Mouse (Mus musculus) liver, adult 2 months (tissue): ENCODE data around the gene Igf1r. TPM values are rescaled to one million over a fixed set of nuclear protein-coding genes. Genes with fewer than 3 reads are reported as not detected.

Source experiments
- DNase-seq: peaks from one replicate; pipeline ENCODE4 v3.0.0-alpha.2; 2011; ENCODE audit warnings: low read depth, low spot score; ENCODE audit errors: extremely low read depth
- H3K27ac ChIP-seq: fragments of 200-500 bp; replicated peaks from 2 replicates; pipeline ENCODE4 v1.5.1; 2012; ENCODE audit warnings: low read depth, mild to moderate bottlenecking, control low read depth, inconsistent platforms, low read length; ENCODE audit not compliant: insufficient read depth
- H3K27me3 ChIP-seq: fragments of 200-500 bp; 2 replicates; pipeline ENCODE4 v1.6.1; 2012; ENCODE audit warnings: mild to moderate bottlenecking, moderate library complexity, low read length, inconsistent platforms; ENCODE audit not compliant: control insufficient read depth, insufficient read depth
- H3K36me3 ChIP-seq: fragments of 200-500 bp; 2 replicates; pipeline ENCODE4 v1.6.1; 2012; ENCODE audit warnings: low read length, inconsistent platforms; ENCODE audit not compliant: control insufficient read depth, insufficient read depth
- H3K4me1 ChIP-seq: fragments of 200-500 bp; 2 replicates; pipeline ENCODE4 v1.6.1; 2011; ENCODE audit warnings: low read length; ENCODE audit not compliant: control insufficient read depth, insufficient read depth
- H3K4me3 ChIP-seq: fragments of 200-500 bp; 2 replicates; pipeline ENCODE4 v1.5.1; 2011; ENCODE audit warnings: low read depth, mild to moderate bottlenecking, control low read depth, low read length, moderate library complexity; ENCODE audit not compliant: insufficient read depth
- H3K79me2 ChIP-seq: fragments of 200-500 bp; 2 replicates; pipeline ENCODE4 v1.6.1; 2012; ENCODE audit warnings: inconsistent platforms, mild to moderate bottlenecking, low read length, moderate library complexity; ENCODE audit not compliant: control insufficient read depth, insufficient read depth
- H3K9ac ChIP-seq: fragments of 200-500 bp; 2 replicates; pipeline ENCODE4 v1.6.1; 2012; ENCODE audit warnings: low read depth, mild to moderate bottlenecking, control low read depth, inconsistent platforms, low read length
- CTCF ChIP-seq: fragments of 200-500 bp; IDR thresholded peaks from 2 replicates; pipeline ENCODE4 v1.5.1; 2011; ENCODE audit warnings: low read depth, low read length, control low read depth
- POLR2A ChIP-seq: fragments of 200-500 bp; IDR thresholded peaks from 2 replicates; pipeline ENCODE4 v1.6.1; 2011; ENCODE audit warnings: low read length, control low read depth; ENCODE audit not compliant: insufficient read depth; ENCODE audit errors: extremely low read depth
- WGBS: fragments of 180-500 bp; shearing (Covaris S2); methylation state at CpG from one replicate; pipeline ENCODE4 v1.1.7; 2018; 5-methylcytosine and 5-hydroxymethylcytosine counted together
- polyA plus RNA-seq: library from polyadenylated mRNA; depleted of rRNA; stranded (reverse); fragments of >200 nt; gene quantifications from 2 replicates; pipeline ENCODE4 v1.2.3, GENCODE M21; 2012; rRNA removed
- total RNA-seq: library from RNA; depleted of rRNA; stranded (reverse); fragments of >200 nt; gene quantifications from 2 replicates; pipeline ENCODE4 v1.2.3, GENCODE M21; 2014; rRNA removed

Gene Igf1r
- 1.2 and 1.6 TPM in 2 replicates for total RNA-seq
- 0.36 and 0.50 TPM in 2 replicates for polyA plus RNA-seq

DNA sequence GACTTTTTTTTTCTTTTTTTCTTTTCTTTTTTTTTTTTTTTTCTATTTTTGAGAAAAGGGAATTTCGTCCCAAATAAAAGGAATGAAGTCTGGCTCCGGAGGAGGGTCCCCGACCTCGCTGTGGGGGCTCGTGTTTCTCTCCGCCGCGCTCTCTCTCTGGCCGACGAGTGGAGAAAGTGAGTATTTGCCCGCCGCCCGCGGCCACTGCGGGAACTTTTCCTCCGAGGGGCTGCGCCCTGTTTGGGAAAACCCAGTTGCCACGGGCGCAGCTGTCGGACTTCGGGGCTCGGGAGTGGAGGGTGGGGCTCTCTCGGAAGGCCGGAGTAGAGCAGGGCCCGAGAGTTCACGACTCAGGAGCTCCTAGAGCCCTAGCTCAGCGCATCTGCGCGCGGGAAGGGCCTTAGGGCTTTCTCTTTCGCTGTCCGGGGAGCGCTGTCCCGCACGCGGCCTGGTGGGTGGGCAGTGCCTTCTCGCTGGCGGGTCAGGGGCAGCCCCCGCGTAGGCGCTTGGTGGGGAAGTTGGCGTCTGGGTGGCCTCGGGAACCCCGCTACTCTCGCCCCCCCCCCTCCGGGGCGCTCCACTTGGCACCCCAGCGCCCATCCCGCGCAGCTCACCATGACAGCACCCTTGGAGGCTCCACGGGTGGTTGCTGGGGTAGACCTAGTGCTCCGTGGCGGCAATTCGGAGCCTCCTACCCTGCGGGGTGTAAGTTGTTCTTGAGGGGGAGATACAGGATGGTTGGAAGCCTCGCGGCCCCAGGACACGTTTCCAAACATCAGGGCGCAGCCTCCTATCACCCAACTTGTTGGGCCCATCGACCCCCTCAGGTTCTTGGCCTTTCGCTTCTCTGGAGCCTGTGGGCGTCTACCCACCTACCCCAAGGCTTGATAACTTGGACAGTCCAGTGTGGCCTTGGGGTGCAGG, at the start of gene Igf1r:
TSS of gene Igf1r (plus strand) at position 51 of the 924 bp plus-strand sequence.
- Histone ChIP-seq H3K36me3 (no peaks in the 10 kb centered on the region), H3K27me3 (peaks cover 18% of the 10 kb centered on the region), H3K79me2 (no peaks in the 10 kb centered on the region), H3K9ac (peak within 1 kb of the TSS; percentile 90), H3K4me1 (peaks cover 1% of the 10 kb centered on the region; the same call in 1 of the 2 replicates), H3K4me3 (peak within 1 kb of the TSS; percentile 98), H3K27ac (peak within 1 kb of the TSS; percentile 67)
- TF ChIP-seq CTCF = no peak
- TF ChIP-seq POLR2A = no peak
- WGBS = 2% methylated on average over 61 of the region's 62 CpGs
- DNase-seq = no peak

DNA sequence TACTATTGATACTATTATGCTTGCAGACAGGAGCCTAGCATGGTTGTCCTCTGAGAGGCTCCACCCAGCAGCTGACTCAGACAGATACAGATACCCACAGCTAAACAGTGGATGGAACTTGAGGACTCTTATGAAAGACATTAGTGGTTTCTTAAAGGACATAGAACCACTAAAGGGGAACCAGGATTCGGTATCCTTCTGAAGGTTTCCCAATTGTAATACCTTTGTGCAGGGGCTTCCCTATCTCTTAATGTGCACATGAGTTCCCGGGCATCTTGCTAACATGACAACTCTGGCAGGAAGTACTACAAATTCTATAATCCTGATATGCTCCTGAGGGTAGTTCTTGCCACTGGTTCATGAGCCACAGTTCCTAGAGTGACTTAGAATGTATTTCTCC, 46.3 kb upstream of the Igf1r start:
- WGBS = 75% methylated on average over 2 of the region's 2 CpGs
- Histone ChIP-seq H3K4me3 (no peak overlapping the region), H3K36me3 (no peaks in the 10 kb centered on the region), H3K4me1 (no peaks in the 10 kb centered on the region), H3K9ac (no peak overlapping the region), H3K27ac (no peak overlapping the region), H3K79me2 (no peaks in the 10 kb centered on the region), H3K27me3 (no peaks in the 10 kb centered on the region)
- TF ChIP-seq CTCF (no peak), POLR2A (no peak)
- no peak for DNase-seq

DNA sequence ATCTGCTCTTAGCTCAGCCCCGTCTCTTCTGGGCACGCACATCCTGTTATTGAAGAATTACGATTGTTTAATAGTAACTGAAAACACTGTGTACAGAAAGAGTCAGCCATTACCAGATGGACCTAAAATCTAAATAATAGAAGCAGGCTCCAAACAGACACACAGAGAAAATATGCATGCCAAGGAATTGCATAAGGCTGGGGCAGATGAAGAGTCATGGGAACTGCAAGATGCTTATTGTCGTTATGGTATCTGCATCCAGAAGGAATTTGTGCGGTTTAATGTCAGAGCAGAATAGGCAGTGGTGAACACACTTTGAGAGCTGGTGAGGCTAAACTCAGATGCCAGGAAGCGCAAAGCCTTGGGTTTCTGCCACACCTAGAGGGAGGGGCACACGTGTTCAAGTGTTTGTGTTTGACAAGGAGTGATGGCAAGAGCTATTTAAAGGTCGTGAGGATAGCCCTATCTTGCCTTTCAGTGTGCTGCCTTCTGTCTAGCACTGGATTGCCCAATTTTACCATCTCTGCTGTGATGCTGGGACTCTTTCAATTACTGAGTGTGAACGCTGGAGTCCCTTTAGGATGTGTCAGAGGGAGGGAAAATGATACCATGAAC, 44.7 kb upstream of the Igf1r start:
- Histone ChIP-seq H3K27ac (no peak overlapping the region), H3K36me3 (no peaks in the 10 kb centered on the region), H3K27me3 (no peaks in the 10 kb centered on the region), H3K79me2 (no peaks in the 10 kb centered on the region), H3K4me3 (no peak overlapping the region), H3K9ac (no peak overlapping the region), H3K4me1 (no peaks in the 10 kb centered on the region)
- DNase-seq = no peak
- 74% methylated on average over 9 of the region's 9 CpGs for WGBS
- TF ChIP-seq POLR2A = no peak
- TF ChIP-seq CTCF = no peak

- no peaks in the 10 kb centered on the region; the same call in 1 of the 2 replicates for H3K27me3 ChIP-seq
- H3K27ac ChIP-seq = no peak overlapping the region
- DNase-seq = peak; percentile 15
- WGBS = 55% methylated on average over 10 of the region's 10 CpGs
- TF ChIP-seq POLR2A (no peak), CTCF (no peak)
- no peak overlapping the region for H3K4me3 ChIP-seq
- no peaks in the 10 kb centered on the region for H3K4me1 ChIP-seq
- H3K79me2 ChIP-seq = no peaks in the 10 kb centered on the region
- no peaks in the 10 kb centered on the region for H3K36me3 ChIP-seq
- no peak overlapping the region for H3K9ac ChIP-seq
These were observed 42.1 kb upstream of the Igf1r start for GRCm38 (mm10) chr7:67910528-67910927.

- Histone ChIP-seq H3K79me2 (no peaks in the 10 kb centered on the region), H3K4me3 (no peak overlapping the region), H3K9ac (no peak overlapping the region), H3K27ac (no peak overlapping the region), H3K36me3 (no peaks in the 10 kb centered on the region), H3K27me3 (no peaks in the 10 kb centered on the region; the same call in 1 of the 2 replicates), H3K4me1 (no peaks in the 10 kb centered on the region)
- TF ChIP-seq POLR2A (no peak), CTCF (no peak)
- no peak for DNase-seq
- 22% methylated on average over 3 of the region's 3 CpGs for WGBS
These were observed 41.7 kb upstream of the Igf1r start for GRCm38 (mm10) chr7:67910947-67911346.

GRCm38 (mm10) chr7:67911841-67912240, 40.8 kb upstream of the Igf1r start:
- Histone ChIP-seq H3K27me3 (no peaks in the 10 kb centered on the region; the same call in 1 of the 2 replicates), H3K4me3 (no peak overlapping the region), H3K36me3 (no peaks in the 10 kb centered on the region), H3K9ac (no peak overlapping the region), H3K27ac (no peak overlapping the region), H3K79me2 (no peaks in the 10 kb centered on the region), H3K4me1 (no peaks in the 10 kb centered on the region)
- DNase-seq = no peak
- 49% methylated on average over 6 of the region's 6 CpGs for WGBS
- TF ChIP-seq CTCF (no peak), POLR2A (no peak)
